Mouse (Mus musculus) cerebellum, postnatal 10 days (tissue): ENCODE measurements at regions not wholly inside any gene's neighbourhood (a gene's known extent, or its start where the extent isn't known, plus 50 kb on each side); places are given as distances from the start of the nearest gene placed in this dataset.
A peak's percentile ranks its signal among the peaks of the same experiment; 100 is the strongest.

Experiments
- DNase-seq, 2 experiments: peaks; one replicate each; pipeline ENCODE4 v3.0.0; 2021; ENCODE audit warnings: mixed read lengths in 2 of 2

GRCm38 (mm10) chr3:136993473-136993872 is 323.5 kb downstream of the Ppp3ca start:
- no peak for DNase-seq

GRCm38 (mm10) chr3:136994361-136995083 is 324.6 kb downstream of the Ppp3ca start:
- DNase-seq = peak; percentile 46 to 50

GRCm38 (mm10) chr3:136995611-136996335 is 325.8 kb downstream of the Ppp3ca start:
- DNase-seq = no peak

GRCm38 (mm10) chr3:136996381-136996895 is 326.5 kb downstream of the Ppp3ca start:
- DNase-seq = no peak

- peak; percentile 13 to 27 for DNase-seq
Observed at GRCm38 (mm10) chr3:137011551-137011950, 329.3 kb upstream of the Emcn start.

GRCm38 (mm10) chr3:137014686-137015085 is 326.2 kb upstream of the Emcn start:
- DNase-seq = no peak

GRCm38 (mm10) chr3:137015199-137015598 is 325.7 kb upstream of the Emcn start:
- DNase-seq = no peak

- DNase-seq = peak; percentile 18 to 48
Observed at GRCm38 (mm10) chr3:137019971-137020634, 320.8 kb upstream of the Emcn start.

- no peak for DNase-seq
Observed at GRCm38 (mm10) chr3:137029546-137029945, 311.3 kb upstream of the Emcn start.

GRCm38 (mm10) chr3:137032802-137033201 is 308.1 kb upstream of the Emcn start:
- DNase-seq = no peak

- DNase-seq = no peak
Observed at GRCm38 (mm10) chr3:137039638-137040037, 301.2 kb upstream of the Emcn start.

GRCm38 (mm10) chr3:137056544-137057224 is 284.2 kb upstream of the Emcn start:
- no peak for DNase-seq

- peak; percentile 74 to 76 for DNase-seq
Observed at GRCm38 (mm10) chr3:137057225-137057910, 283.5 kb upstream of the Emcn start.

- DNase-seq = no peak
Observed at GRCm38 (mm10) chr3:137057911-137058260, 283.0 kb upstream of the Emcn start.

- peak; percentile 19 to 42 for DNase-seq
Observed at GRCm38 (mm10) chr3:137062067-137062466, 278.8 kb upstream of the Emcn start.

- peak; percentile 50 to 56 for DNase-seq
Observed at GRCm38 (mm10) chr3:137067336-137067735, 273.5 kb upstream of the Emcn start.

- no peak for DNase-seq
Observed at GRCm38 (mm10) chr3:137069334-137069733, 271.5 kb upstream of the Emcn start.

- peak; percentile 58 to 60 for DNase-seq
Observed at GRCm38 (mm10) chr3:137077718-137078599, 262.9 kb upstream of the Emcn start.

- DNase-seq = no peak
Observed at GRCm38 (mm10) chr3:137078600-137078975, 262.3 kb upstream of the Emcn start.

GRCm38 (mm10) chr3:137086896-137087295 is 254.0 kb upstream of the Emcn start:
- DNase-seq = no peak
